Mouse (Mus musculus): Measurements from ENCODE around the gene Abcc3. TPM values are rescaled to one million over a fixed set of nuclear protein-coding genes. Genes with fewer than 3 reads are reported as not detected.

Gene Abcc3
- polyA plus RNA-seq, 1 experiment from 2014 or later = 3.2 TPM

GRCm38 (mm10) chr11:94317014-94317413, 75.8 kb downstream of the Abcc3 start:
- H3K9me3 ChIP-seq (ENCODE audit: control insufficient read depth) = no peaks in the 10 kb centered on the region
- H3K4me1 ChIP-seq (replicated peaks; ENCODE audit: control insufficient read depth, insufficient read depth, low read length) = peaks cover 8% of the 10 kb centered on the region; the same call in 1 of the 2 replicates
- ATAC-seq = no peak
- no peak overlapping the region for H3K9ac ChIP-seq (ENCODE audit: low read depth, low read length)
- no peak for TF ChIP-seq CTCF (IDR thresholded peaks at IDR 0.05; ENCODE audit: low read depth)
- 44% methylated on average over 1 of the region's 1 CpGs for WGBS
- peak overlapping the region; percentile 3; the same call in 1 of the 2 replicates for H3K4me2 ChIP-seq (replicated peaks; ENCODE audit: low read depth)
- H3K27me3 ChIP-seq (replicated peaks; ENCODE audit: control insufficient read depth, insufficient read depth, low read length) = no peaks in the 10 kb centered on the region
- H3K27ac ChIP-seq (ENCODE audit: low read depth, low read length) = no peak overlapping the region
- no peak overlapping the region for H3K4me3 ChIP-seq (ENCODE audit: low read depth, low read length)
- H3K36me3 ChIP-seq (ENCODE audit: control insufficient read depth, insufficient read depth) = no peaks in the 10 kb centered on the region

DNA sequence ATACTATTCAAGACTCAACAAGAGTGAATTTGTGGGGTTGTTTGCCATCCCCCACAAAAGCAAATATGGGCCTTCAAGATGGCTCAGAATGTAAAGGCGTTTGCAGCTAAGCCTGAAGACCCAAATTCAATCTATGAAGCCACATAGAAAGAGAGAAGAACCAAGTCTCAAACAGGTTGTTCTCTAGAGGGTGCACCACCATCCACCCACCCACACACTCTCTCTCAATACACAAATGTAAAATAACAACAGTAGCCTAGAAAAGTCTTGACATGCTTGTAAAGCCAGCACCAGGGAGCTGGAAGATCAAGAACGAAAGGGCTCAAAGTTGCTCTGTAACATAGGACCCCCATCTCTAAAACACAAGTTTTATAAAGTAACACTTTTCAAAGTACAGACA, 76.3 kb downstream of the Abcc3 start:
- Histone ChIP-seq H3K27me3 (replicated peaks; ENCODE audit: control insufficient read depth, insufficient read depth, low read length) (no peaks in the 10 kb centered on the region), H3K9ac (ENCODE audit: low read depth, low read length) (no peak overlapping the region), H3K36me3 (ENCODE audit: control insufficient read depth, insufficient read depth) (no peaks in the 10 kb centered on the region), H3K4me1 (replicated peaks; ENCODE audit: control insufficient read depth, insufficient read depth, low read length) (peaks cover 8% of the 10 kb centered on the region; the same call in 1 of the 2 replicates), H3K4me3 (ENCODE audit: low read depth, low read length) (no peak overlapping the region), H3K27ac (ENCODE audit: low read depth, low read length) (no peak overlapping the region), H3K4me2 (replicated peaks; ENCODE audit: low read depth) (peak overlapping the region; percentile 3; the same call in 1 of the 2 replicates), H3K9me3 (ENCODE audit: control insufficient read depth) (no peaks in the 10 kb centered on the region)
- WGBS = 56% methylated on average over 2 of the region's 2 CpGs
- ATAC-seq = no peak
- no peak for TF ChIP-seq CTCF (IDR thresholded peaks at IDR 0.05; ENCODE audit: low read depth)

- TF ChIP-seq CTCF (IDR thresholded peaks at IDR 0.05; ENCODE audit: low read depth) = no peak
- Histone ChIP-seq H3K27me3 (replicated peaks; ENCODE audit: control insufficient read depth, insufficient read depth, low read length) (no peaks in the 10 kb centered on the region), H3K9me3 (ENCODE audit: control insufficient read depth) (no peaks in the 10 kb centered on the region), H3K27ac (ENCODE audit: low read depth, low read length) (no peak overlapping the region), H3K36me3 (ENCODE audit: control insufficient read depth, insufficient read depth) (no peaks in the 10 kb centered on the region), H3K4me2 (replicated peaks; ENCODE audit: low read depth) (no peak overlapping the region), H3K9ac (ENCODE audit: low read depth, low read length) (no peak overlapping the region), H3K4me1 (replicated peaks; ENCODE audit: control insufficient read depth, insufficient read depth, low read length) (peaks cover 14% of the 10 kb centered on the region; the same call in 1 of the 2 replicates), H3K4me3 (ENCODE audit: low read depth, low read length) (no peak overlapping the region)
- WGBS = 19% methylated on average over 1 of the region's 1 CpGs
- ATAC-seq = no peak
Measured at GRCm38 (mm10) chr11:94315308-94315707, 77.5 kb downstream of the Abcc3 start.

DNA sequence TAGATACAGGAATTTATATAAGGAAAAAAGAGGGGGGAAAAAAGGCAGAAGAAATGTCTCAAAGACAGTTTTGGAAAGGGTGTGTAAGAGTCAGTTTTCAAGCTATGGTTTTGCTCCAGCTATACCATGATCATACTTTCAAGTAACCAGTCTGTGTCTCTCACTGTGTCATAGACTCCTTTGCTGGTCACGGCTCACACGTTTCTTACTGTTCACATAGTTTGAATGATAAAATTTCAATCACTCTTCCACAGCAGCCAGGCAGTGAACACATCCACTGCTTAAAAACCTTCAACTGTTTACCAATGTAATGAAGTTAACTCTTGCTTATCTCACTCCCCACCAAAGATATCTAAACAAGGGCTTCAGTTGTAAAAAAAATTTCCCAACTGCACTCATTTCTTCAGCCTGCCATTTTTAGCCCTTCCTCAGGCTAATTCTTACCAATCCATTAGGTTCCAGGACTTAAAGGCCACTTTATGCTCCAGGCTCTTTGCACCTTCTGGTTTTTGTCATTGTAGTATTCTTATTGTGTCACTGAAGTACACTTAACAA, 78.6 kb downstream of the Abcc3 start:
- no peak for ATAC-seq
- Histone ChIP-seq H3K36me3 (ENCODE audit: control insufficient read depth, insufficient read depth) (no peaks in the 10 kb centered on the region), H3K4me1 (replicated peaks; ENCODE audit: control insufficient read depth, insufficient read depth, low read length) (peaks cover 14% of the 10 kb centered on the region; the same call in 1 of the 2 replicates), H3K27ac (ENCODE audit: low read depth, low read length) (no peak overlapping the region), H3K27me3 (replicated peaks; ENCODE audit: control insufficient read depth, insufficient read depth, low read length) (no peaks in the 10 kb centered on the region), H3K4me3 (ENCODE audit: low read depth, low read length) (no peak overlapping the region), H3K9ac (ENCODE audit: low read depth, low read length) (no peak overlapping the region), H3K9me3 (ENCODE audit: control insufficient read depth) (no peaks in the 10 kb centered on the region), H3K4me2 (replicated peaks; ENCODE audit: low read depth) (no peak overlapping the region)
- WGBS = 39% methylated on average over 2 of the region's 2 CpGs
- TF ChIP-seq CTCF (IDR thresholded peaks at IDR 0.05; ENCODE audit: low read depth) = no peak

DNA sequence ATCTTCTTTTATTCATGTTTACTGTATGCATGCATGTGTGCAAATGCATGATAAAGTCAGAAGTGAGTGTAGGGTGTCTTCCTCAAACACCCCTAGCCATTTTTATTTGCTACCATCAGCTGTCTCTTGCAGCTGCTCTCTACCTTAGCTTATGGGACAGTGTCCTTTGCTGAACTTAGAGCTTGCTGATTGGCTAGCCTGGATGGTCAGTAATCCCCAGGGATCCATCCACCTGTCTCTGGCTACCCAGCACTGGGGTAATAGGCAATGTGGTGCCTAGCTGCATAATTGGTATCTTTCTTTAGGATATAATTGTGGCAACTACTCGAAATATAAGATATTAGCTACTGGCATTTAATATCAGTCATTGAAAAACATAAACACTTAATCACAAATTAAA, 80.1 kb downstream of the Abcc3 start:
- Histone ChIP-seq H3K4me1 (replicated peaks; ENCODE audit: control insufficient read depth, insufficient read depth, low read length) (peaks cover 14% of the 10 kb centered on the region; the same call in 1 of the 2 replicates), H3K9me3 (ENCODE audit: control insufficient read depth) (no peaks in the 10 kb centered on the region), H3K27ac (ENCODE audit: low read depth, low read length) (no peak overlapping the region), H3K4me2 (replicated peaks; ENCODE audit: low read depth) (no peak overlapping the region), H3K4me3 (ENCODE audit: low read depth, low read length) (no peak overlapping the region), H3K9ac (ENCODE audit: low read depth, low read length) (no peak overlapping the region), H3K27me3 (replicated peaks; ENCODE audit: control insufficient read depth, insufficient read depth, low read length) (no peaks in the 10 kb centered on the region), H3K36me3 (ENCODE audit: control insufficient read depth, insufficient read depth) (no peaks in the 10 kb centered on the region)
- ATAC-seq = no peak
- TF ChIP-seq CTCF (IDR thresholded peaks at IDR 0.05; ENCODE audit: low read depth) = no peak
- WGBS = 69% methylated on average over 1 of the region's 1 CpGs

GRCm38 (mm10) chr11:94294996-94295845, 97.6 kb downstream of the Abcc3 start:
- Histone ChIP-seq H3K9me3 (ENCODE audit: control insufficient read depth) (no peaks in the 10 kb centered on the region), H3K4me3 (ENCODE audit: low read depth, low read length) (no peak overlapping the region), H3K27ac (ENCODE audit: low read depth, low read length) (no peak overlapping the region), H3K36me3 (ENCODE audit: control insufficient read depth, insufficient read depth) (peaks cover 78% of the 10 kb centered on the region), H3K4me1 (replicated peaks; ENCODE audit: control insufficient read depth, insufficient read depth, low read length) (no peaks in the 10 kb centered on the region), H3K27me3 (replicated peaks; ENCODE audit: control insufficient read depth, insufficient read depth, low read length) (no peaks in the 10 kb centered on the region), H3K9ac (ENCODE audit: low read depth, low read length) (no peak overlapping the region), H3K4me2 (replicated peaks; ENCODE audit: low read depth) (no peak overlapping the region)
- no peak for TF ChIP-seq CTCF (IDR thresholded peaks at IDR 0.05; ENCODE audit: low read depth)
- WGBS = 85% methylated on average over 9 of the region's 9 CpGs
- no peak for ATAC-seq

Other genes with a start within 250 kb of the Abcc3 start
- gene Tob1, start 181.5 kb downstream of the Abcc3 start, polyA plus RNA-seq (2015; fragmentation: Nextera tagmentation; extraction: Ambion mirVana) = 69.4 and 71.8 TPM in 2 replicates
- gene Wfikkn2, start 147.0 kb downstream of the Abcc3 start, polyA plus RNA-seq (2015; fragmentation: Nextera tagmentation; extraction: Ambion mirVana) = 0.50 and 0.66 TPM in 2 replicates
- gene Gm21885, start 111.1 kb downstream of the Abcc3 start, polyA plus RNA-seq (2015; fragmentation: Nextera tagmentation; extraction: Ambion mirVana) = 92.5 and 139 TPM in 2 replicates
- 52.4 and 60.1 TPM in 2 replicates for gene Luc7l3, start 71.0 kb downstream of the Abcc3 start, polyA plus RNA-seq (2015; fragmentation: Nextera tagmentation; extraction: Ambion mirVana)
- 18.0 and 19.6 TPM in 2 replicates for gene Ankrd40, start 65.0 kb downstream of the Abcc3 start, polyA plus RNA-seq (2015; fragmentation: Nextera tagmentation; extraction: Ambion mirVana)
- 1.2 and 1.4 TPM in 2 replicates for gene Cacna1g, start 81.2 kb upstream of the Abcc3 start, polyA plus RNA-seq (2015; fragmentation: Nextera tagmentation; extraction: Ambion mirVana)
- not detected in 2 replicates for gene Spata20, start 93.2 kb upstream of the Abcc3 start, polyA plus RNA-seq (2015; fragmentation: Nextera tagmentation; extraction: Ambion mirVana)
- gene Epn3, start 107.0 kb upstream of the Abcc3 start, polyA plus RNA-seq (2015; fragmentation: Nextera tagmentation; extraction: Ambion mirVana) = 0.55 and 1.0 TPM in 2 replicates
- 0.94 and 1.7 TPM in 2 replicates for gene Mycbpap, start 128.7 kb upstream of the Abcc3 start, polyA plus RNA-seq (2015; fragmentation: Nextera tagmentation; extraction: Ambion mirVana)
- 1.2 and 1.8 TPM in 2 replicates for gene Rsad1, start 156.3 kb upstream of the Abcc3 start, polyA plus RNA-seq (2015; fragmentation: Nextera tagmentation; extraction: Ambion mirVana)
- gene Chad, start 172.1 kb upstream of the Abcc3 start, polyA plus RNA-seq (2015; fragmentation: Nextera tagmentation; extraction: Ambion mirVana) = 1.9 and 3.3 TPM in 2 replicates
- 6.3 and 6.7 TPM in 2 replicates for gene Acsf2, start 208.9 kb upstream of the Abcc3 start, polyA plus RNA-seq (2015; fragmentation: Nextera tagmentation; extraction: Ambion mirVana)
- gene Lrrc59, start 236.8 kb upstream of the Abcc3 start, polyA plus RNA-seq (2015; fragmentation: Nextera tagmentation; extraction: Ambion mirVana) = 165 and 172 TPM in 2 replicates

Measured in intestine, postnatal 0 days (tissue).